Mouse (Mus musculus): ENCODE measurements around the gene Ovol2. TPM values are rescaled to one million over a fixed set of nuclear protein-coding genes. Genes with fewer than 3 reads are reported as not detected.
A peak's percentile ranks its signal among the peaks of the same experiment; 100 is the strongest.
"Not testable (repeated sequence)": the region's sequence is repeated elsewhere in the genome, so short reads cannot be mapped to it uniquely, and the experiment has no call there.

Gene Ovol2
- polyA plus RNA-seq, 1 experiment from 2014 or later = 0.41 TPM

- H3K27ac ChIP-seq; H3K9me3 ChIP-seq (replicated peaks); H3K4me1 ChIP-seq; DNase-seq (ENCODE audit: low spot score); H3K4me3 ChIP-seq; H3K36me3 ChIP-seq: not testable (repeated sequence)
- WGBS = 81% methylated on average over 6 of the region's 6 CpGs
- peaks cover 27% of the 10 kb centered on the region for H3K27me3 ChIP-seq (ENCODE audit: low read depth, poor library complexity, severe bottlenecking)
Measured at GRCm38 (mm10) chr2:144338149-144338548, 6.2 kb upstream of the Ovol2 start.

GRCm38 (mm10) chr2:144337701-144338100 lies 5.8 kb upstream of the Ovol2 start:
- 82% methylated on average over 8 of the region's 8 CpGs for WGBS
- H3K4me3 ChIP-seq = no peak overlapping the region
- peaks cover 32% of the 10 kb centered on the region for H3K27me3 ChIP-seq (ENCODE audit: low read depth, poor library complexity, severe bottlenecking)
- H3K36me3 ChIP-seq = no peaks in the 10 kb centered on the region
- no peak overlapping the region for H3K27ac ChIP-seq
- H3K4me1 ChIP-seq = peaks cover 6% of the 10 kb centered on the region; the same call in 1 of the 2 replicates
- H3K9me3 ChIP-seq (replicated peaks) = no peaks in the 10 kb centered on the region
- DNase-seq (ENCODE audit: low spot score) = no peak

- H3K27me3 ChIP-seq (ENCODE audit: low read depth, poor library complexity, severe bottlenecking) = peaks cover 36% of the 10 kb centered on the region
- no peaks in the 10 kb centered on the region for H3K36me3 ChIP-seq
- no peak for DNase-seq (ENCODE audit: low spot score)
- no peak overlapping the region for H3K4me3 ChIP-seq
- peaks cover 11% of the 10 kb centered on the region for H3K4me1 ChIP-seq
- H3K9me3 ChIP-seq (replicated peaks) = no peaks in the 10 kb centered on the region
- 70% methylated on average over 3 of the region's 3 CpGs for WGBS
- no peak overlapping the region for H3K27ac ChIP-seq
Measured at GRCm38 (mm10) chr2:144337230-144337629, 5.3 kb upstream of the Ovol2 start.

- no peak overlapping the region for H3K27ac ChIP-seq
- H3K9me3 ChIP-seq (replicated peaks) = no peaks in the 10 kb centered on the region
- H3K4me3 ChIP-seq = peak overlapping the region; percentile 55
- WGBS = 7% methylated on average over 28 of the region's 28 CpGs
- H3K36me3 ChIP-seq = no peaks in the 10 kb centered on the region
- H3K4me1 ChIP-seq = peaks cover 40% of the 10 kb centered on the region
- peak; percentile 61 for DNase-seq (ENCODE audit: low spot score)
- H3K27me3 ChIP-seq (ENCODE audit: low read depth, poor library complexity, severe bottlenecking) = peaks cover 76% of the 10 kb centered on the region
Measured at GRCm38 (mm10) chr2:144333138-144333842, 1.3 kb upstream of the Ovol2 start.

GRCm38 (mm10) chr2:144332486-144332885 lies 540 bp upstream of the Ovol2 start:
- H3K9me3 ChIP-seq (replicated peaks) = no peaks in the 10 kb centered on the region
- no peak for DNase-seq (ENCODE audit: low spot score)
- H3K27ac ChIP-seq = no peak overlapping the region
- WGBS = 8% methylated on average over 9 of the region's 9 CpGs
- H3K4me1 ChIP-seq = peaks cover 40% of the 10 kb centered on the region
- peaks cover 84% of the 10 kb centered on the region for H3K27me3 ChIP-seq (ENCODE audit: low read depth, poor library complexity, severe bottlenecking)
- H3K36me3 ChIP-seq = no peaks in the 10 kb centered on the region
- peak overlapping the region; percentile 55; the same call in 1 of the 2 replicates for H3K4me3 ChIP-seq

- H3K27me3 ChIP-seq (ENCODE audit: low read depth, poor library complexity, severe bottlenecking) = peaks cover 93% of the 10 kb centered on the region
- H3K27ac ChIP-seq = no peak overlapping the region; the same call in 1 of the 2 replicates
- no peaks in the 10 kb centered on the region for H3K36me3 ChIP-seq
Measured at GRCm38 (mm10) chr2:144330960-144331371, 980 bp downstream of the Ovol2 start.

GRCm38 (mm10) chr2:144330352-144330959 lies 1.5 kb downstream of the Ovol2 start:
- H3K4me3 ChIP-seq = peak overlapping the region; percentile 55
- peaks cover 89% of the 10 kb centered on the region for H3K27me3 ChIP-seq (ENCODE audit: low read depth, poor library complexity, severe bottlenecking)
- H3K27ac ChIP-seq = no peak overlapping the region; the same call in 1 of the 2 replicates
- H3K9me3 ChIP-seq (replicated peaks) = no peaks in the 10 kb centered on the region
- H3K4me1 ChIP-seq = peaks cover 40% of the 10 kb centered on the region
- no peaks in the 10 kb centered on the region for H3K36me3 ChIP-seq
- peak; percentile 60 for DNase-seq (ENCODE audit: low spot score)
- WGBS = 1% methylated on average over 39 of the region's 41 CpGs

More at GRCm38 (mm10) chr2:144330960-144331371, 980 bp downstream of the Ovol2 start:
- Histone ChIP-seq H3K4me3 (peak overlapping the region; percentile 55), H3K4me1 (peaks cover 40% of the 10 kb centered on the region), H3K9me3 (replicated peaks) (no peaks in the 10 kb centered on the region)
- peak; percentile 61 for DNase-seq (ENCODE audit: low spot score)
- WGBS = under 1% methylated on average over 50 of the region's 50 CpGs

GRCm38 (mm10) chr2:144329937-144330336 lies 2.0 kb downstream of the Ovol2 start:
- Histone ChIP-seq H3K4me3 (peak overlapping the region; percentile 29), H3K27me3 (ENCODE audit: low read depth, poor library complexity, severe bottlenecking) (peaks cover 84% of the 10 kb centered on the region), H3K27ac (no peak overlapping the region), H3K36me3 (no peaks in the 10 kb centered on the region), H3K9me3 (replicated peaks) (no peaks in the 10 kb centered on the region), H3K4me1 (peaks cover 40% of the 10 kb centered on the region)
- peak; percentile 37 for DNase-seq (ENCODE audit: low spot score)
- 2% methylated on average over 10 of the region's 10 CpGs for WGBS

- peaks cover 79% of the 10 kb centered on the region for H3K27me3 ChIP-seq (ENCODE audit: low read depth, poor library complexity, severe bottlenecking)
- peak overlapping the region; percentile 29 for H3K4me3 ChIP-seq
- WGBS = 1% methylated on average over 10 of the region's 10 CpGs
- H3K27ac ChIP-seq = no peak overlapping the region
- no peaks in the 10 kb centered on the region for H3K36me3 ChIP-seq
- peaks cover 40% of the 10 kb centered on the region for H3K4me1 ChIP-seq
- no peaks in the 10 kb centered on the region for H3K9me3 ChIP-seq (replicated peaks)
- DNase-seq (ENCODE audit: low spot score) = no peak
Measured at GRCm38 (mm10) chr2:144329451-144329850, 2.5 kb downstream of the Ovol2 start.

GRCm38 (mm10) chr2:144324218-144324617 lies 7.7 kb downstream of the Ovol2 start:
- WGBS = 70% methylated on average over 3 of the region's 3 CpGs
- Histone ChIP-seq H3K9me3 (replicated peaks) (no peaks in the 10 kb centered on the region), H3K4me3 (no peak overlapping the region), H3K27ac (no peak overlapping the region), H3K4me1 (no peaks in the 10 kb centered on the region), H3K36me3 (no peaks in the 10 kb centered on the region), H3K27me3 (ENCODE audit: low read depth, poor library complexity, severe bottlenecking) (peaks cover 27% of the 10 kb centered on the region)
- no peak for DNase-seq (ENCODE audit: low spot score)

- H3K27me3 ChIP-seq (ENCODE audit: low read depth, poor library complexity, severe bottlenecking) = no peaks in the 10 kb centered on the region
- H3K4me1 ChIP-seq = no peaks in the 10 kb centered on the region; the same call in 1 of the 2 replicates
- H3K27ac ChIP-seq = no peak overlapping the region
- DNase-seq (ENCODE audit: low spot score) = no peak
- H3K4me3 ChIP-seq = no peak overlapping the region
- H3K9me3 ChIP-seq (replicated peaks) = no peaks in the 10 kb centered on the region
- 86% methylated on average over 2 of the region's 2 CpGs for WGBS
- no peaks in the 10 kb centered on the region for H3K36me3 ChIP-seq
Measured at GRCm38 (mm10) chr2:144311372-144311771, 20.6 kb downstream of the Ovol2 start.

GRCm38 (mm10) chr2:144310273-144310672 lies 21.7 kb downstream of the Ovol2 start:
- WGBS = 63% methylated on average over 5 of the region's 5 CpGs
- H3K27ac ChIP-seq = no peak overlapping the region
- H3K4me1 ChIP-seq = peaks cover 8% of the 10 kb centered on the region
- no peaks in the 10 kb centered on the region for H3K27me3 ChIP-seq (ENCODE audit: low read depth, poor library complexity, severe bottlenecking)
- DNase-seq (ENCODE audit: low spot score) = no peak
- no peaks in the 10 kb centered on the region for H3K36me3 ChIP-seq
- no peak overlapping the region for H3K4me3 ChIP-seq
- H3K9me3 ChIP-seq (replicated peaks) = no peaks in the 10 kb centered on the region

GRCm38 (mm10) chr2:144308561-144308960 lies 23.4 kb downstream of the Ovol2 start:
- Histone ChIP-seq H3K4me3 (no peak overlapping the region), H3K27ac (no peak overlapping the region), H3K36me3 (no peaks in the 10 kb centered on the region), H3K4me1 (peaks cover 8% of the 10 kb centered on the region), H3K9me3 (replicated peaks) (no peaks in the 10 kb centered on the region), H3K27me3 (ENCODE audit: low read depth, poor library complexity, severe bottlenecking) (no peaks in the 10 kb centered on the region)
- WGBS = 72% methylated on average over 8 of the region's 8 CpGs
- no peak for DNase-seq (ENCODE audit: low spot score)
